Mouse (Mus musculus) thymus, adult 2 months (tissue): ENCODE measurements around the gene Hydin.

Source experiments
- CTCF ChIP-seq: fragments of 200-500 bp; IDR thresholded peaks from 2 replicates; pipeline ENCODE4 v1.5.1; 2012; ENCODE audit warnings: mild to moderate bottlenecking, control low read depth, low read length, moderate library complexity, borderline replicate concordance; ENCODE audit not compliant: control insufficient read depth, poor library complexity, insufficient read depth; ENCODE audit errors: extremely low read depth
- POLR2A ChIP-seq: fragments of 200-500 bp; IDR thresholded peaks from 2 replicates; pipeline ENCODE4 v1.6.1; 2012; ENCODE audit warnings: mild to moderate bottlenecking, low read length, control low read depth, moderate library complexity; ENCODE audit not compliant: control insufficient read depth, poor library complexity, insufficient read depth; ENCODE audit errors: extremely low read depth

- TF ChIP-seq POLR2A (no peak), CTCF (no peak)
Measured at GRCm38 (mm10) chr8:110605401-110606015, 338.7 kb downstream of the Hydin start.
